Mouse (Mus musculus) liver, embryonic 14.5 days (tissue): ENCODE measurements around the gene Smim13. TPM values are rescaled to one million over a fixed set of nuclear protein-coding genes. Genes with fewer than 3 reads are reported as not detected.

Experiments
- ATAC-seq: fragments of 200-750 bp; cut with Nextera tagmentation; 2 replicates; pipeline ENCODE4 v1.8.0; 2017; ENCODE audit warnings: moderate number of reproducible peaks, mild to moderate bottlenecking, moderate library complexity; ENCODE audit not compliant: insufficient read depth
- DNase-seq, 3 experiments: peaks; one replicate each; pipeline ENCODE4 v3.0.0-alpha.2; 2012 to 2013; ENCODE audit warnings: low read depth in 3 of 3, low spot score in 3 of 3
- H3K27ac ChIP-seq: fragments of 300-500 bp; sonication (generic); 2 replicates; pipeline ENCODE4 v1.5.1; 2014; ENCODE audit warnings: moderate library complexity, mild to moderate bottlenecking, control low read depth, inconsistent platforms
- H3K27me3 ChIP-seq: fragments of 300-500 bp; sonication (generic); 2 replicates; pipeline ENCODE4 v1.6.1; 2014; ENCODE audit warnings: mild to moderate bottlenecking, low read length, moderate library complexity; ENCODE audit not compliant: control insufficient read depth, insufficient read depth
- H3K36me3 ChIP-seq: fragments of 300-500 bp; sonication (generic); replicated peaks from 2 replicates; pipeline ENCODE4 v1.6.1; 2014; ENCODE audit warnings: low read depth; ENCODE audit not compliant: control insufficient read depth, insufficient read depth
- H3K4me1 ChIP-seq, 2 experiments: fragments of 200-500 bp in 1 of 2; fragments of 300-500 bp in 1 of 2; sonication (generic) in 1 of 2; replicated peaks; 2 replicates each; pipeline ENCODE4 v1.6.1; 2012 to 2014; ENCODE audit warnings: antibody characterized with exemption in 1 of 2, inconsistent platforms in 1 of 2, low read length in 1 of 2; ENCODE audit not compliant: control insufficient read depth in 2 of 2, insufficient read depth in 2 of 2
- H3K4me2 ChIP-seq: fragments of 300-500 bp; sonication (generic); 2 replicates; pipeline ENCODE4 v1.6.1; 2014; ENCODE audit warnings: low read depth, mild to moderate bottlenecking, control low read depth, moderate library complexity
- H3K4me3 ChIP-seq, 2 experiments: fragments of 200-500 bp in 1 of 2; fragments of 300-500 bp in 1 of 2; sonication (generic) in 1 of 2; 2 replicates each; pipeline ENCODE4 v1.5.1; 2012 to 2014; ENCODE audit warnings: low read depth in 2 of 2, low read length in 2 of 2, mild to moderate bottlenecking in 2 of 2, control low read depth in 1 of 2, inconsistent platforms in 1 of 2, moderate library complexity in 1 of 2; ENCODE audit not compliant: insufficient read depth in 1 of 2
- H3K9ac ChIP-seq: fragments of 300-500 bp; sonication (generic); replicated peaks from 2 replicates; pipeline ENCODE4 v1.6.1; 2014; ENCODE audit warnings: mild to moderate bottlenecking, control low read depth, moderate library complexity
- H3K9me3 ChIP-seq: fragments of 300-500 bp; sonication (generic); 2 replicates; pipeline ENCODE4 v1.6.1; 2016; ENCODE audit warnings: low read length, mixed read lengths; ENCODE audit not compliant: control insufficient read depth
- CTCF ChIP-seq: IDR thresholded peaks from 2 replicates; pipeline ENCODE4 v1.5.1; 2016; ENCODE audit warnings: antibody characterized with exemption, low read depth, control low read depth
- EP300 ChIP-seq: IDR thresholded peaks from 2 replicates; pipeline ENCODE4 v1.6.1; 2016; ENCODE audit warnings: antibody characterized with exemption, low read depth
- WGBS: fragments of 180-500 bp; shearing (Covaris S2); extraction: QIAGEN DNeasy Blood & Tissue Kit; methylation state at CpG from one replicate; pipeline ENCODE4 v1.1.7; 2014; ENCODE audit not compliant: insufficient replicate concordance; 5-methylcytosine and 5-hydroxymethylcytosine counted together
- polyA plus RNA-seq, 2 experiments: library from polyadenylated mRNA; depleted of rRNA in 1 of 2; stranded (reverse) in 1 of 2; unstranded in 1 of 2; fragments of >200 nt; fragmentation: Nextera tagmentation in 1 of 2; extraction: Ambion mirVana in 1 of 2; gene quantifications; 2 replicates each; pipeline versions ENCODE4 v1.2.1 to v1.2.3; 2012 to 2014

Gene Smim13
- polyA plus RNA-seq, 2 experiments = 3.1 to 3.8 TPM

- TF ChIP-seq EP300 (no peak), CTCF (no peak)
- Histone ChIP-seq H3K4me3 (no peak overlapping the region), H3K9me3 (no peaks in the 10 kb centered on the region), H3K4me1 (0 out of 4 replicates have a peak, but pooled peaks cover 0 to 3% of the 10 kb centered on the region in 2 experiments), H3K9ac (no peak overlapping the region), H3K36me3 (no peaks in the 10 kb centered on the region), H3K4me2 (no peak overlapping the region), H3K27ac (no peak overlapping the region), H3K27me3 (no peaks in the 10 kb centered on the region)
- 66% methylated on average over 5 of the region's 5 CpGs for WGBS
- DNase-seq (no peak), ATAC-seq (no peak)
Measured at GRCm38 (mm10) chr13:41206241-41206640, 43.4 kb upstream of the Smim13 start.

GRCm38 (mm10) chr13:41211276-41211675, 38.4 kb upstream of the Smim13 start:
- WGBS = 49% methylated on average over 4 of the region's 4 CpGs
- Histone ChIP-seq H3K4me2 (peak overlapping the region; percentile 29; the same call in 1 of the 2 replicates), H3K4me1 (peaks cover 0 to 5% of the 10 kb centered on the region in 2 experiments; a peak in 2 of 4 replicates)

GRCm38 (mm10) chr13:41212558-41213322, 36.9 kb upstream of the Smim13 start:
- H3K4me1 ChIP-seq = peaks cover 0 to 5% of the 10 kb centered on the region in 2 experiments; a peak in 2 of 4 replicates
- no peak overlapping the region for H3K4me3 ChIP-seq
- H3K36me3 ChIP-seq = no peaks in the 10 kb centered on the region
- no peaks in the 10 kb centered on the region for H3K9me3 ChIP-seq
- DNase-seq = no peak
- H3K27ac ChIP-seq = no peak overlapping the region
- peak; percentile 35; the same call in 1 of the 2 replicates for ATAC-seq
- TF ChIP-seq EP300 = no peak
- no peak for TF ChIP-seq CTCF
- 49% methylated on average over 6 of the region's 6 CpGs for WGBS
- no peak overlapping the region for H3K9ac ChIP-seq
- H3K27me3 ChIP-seq = no peaks in the 10 kb centered on the region
- no peak overlapping the region for H3K4me2 ChIP-seq

More at GRCm38 (mm10) chr13:41211276-41211675, 38.4 kb upstream of the Smim13 start:
- Histone ChIP-seq H3K27me3 (no peaks in the 10 kb centered on the region), H3K36me3 (no peaks in the 10 kb centered on the region), H3K9me3 (no peaks in the 10 kb centered on the region), H3K27ac (no peak overlapping the region), H3K4me3 (no peak overlapping the region), H3K9ac (no peak overlapping the region)
- DNase-seq (no peak), ATAC-seq (no peak)
- TF ChIP-seq EP300 = no peak

GRCm38 (mm10) chr13:41215669-41216068, 34.0 kb upstream of the Smim13 start:
- WGBS = 37% methylated on average over 6 of the region's 6 CpGs
- TF ChIP-seq EP300 (no peak), CTCF (no peak)
- no peak overlapping the region for H3K4me2 ChIP-seq
- H3K4me3 ChIP-seq = no peak overlapping the region
- H3K9me3 ChIP-seq = no peaks in the 10 kb centered on the region
- no peak for ATAC-seq
- no peaks in the 10 kb centered on the region for H3K36me3 ChIP-seq
- H3K27me3 ChIP-seq = peaks cover 6% of the 10 kb centered on the region
- DNase-seq = no peak
- H3K27ac ChIP-seq = no peak overlapping the region
- no peak overlapping the region for H3K9ac ChIP-seq
- peaks cover 0 to 5% of the 10 kb centered on the region in 2 experiments; a peak in 2 of 4 replicates for H3K4me1 ChIP-seq

- Histone ChIP-seq H3K4me2 (peak overlapping the region; percentile 20; the same call in 1 of the 2 replicates), H3K36me3 (no peaks in the 10 kb centered on the region), H3K27ac (no peak overlapping the region), H3K4me1 (peaks cover 0 to 5% of the 10 kb centered on the region in 2 experiments; a peak in 2 of 4 replicates), H3K9me3 (no peaks in the 10 kb centered on the region), H3K4me3 (no peak overlapping the region), H3K9ac (no peak overlapping the region), H3K27me3 (peaks cover 6% of the 10 kb centered on the region)
- DNase-seq (no peak), ATAC-seq (no peak)
- WGBS = 47% methylated on average over 3 of the region's 3 CpGs
- no peak for TF ChIP-seq EP300
- TF ChIP-seq CTCF = no peak
Measured at GRCm38 (mm10) chr13:41216236-41216635, 33.4 kb upstream of the Smim13 start.
